Mouse (Mus musculus): Measurements from ENCODE around the gene Gm32802. TPM values are rescaled to one million over a fixed set of nuclear protein-coding genes. Genes with fewer than 3 reads are reported as not detected.
"Not testable (repeated sequence)": the region's sequence is repeated elsewhere in the genome, so short reads cannot be mapped to it uniquely, and the experiment has no call there.

The Gm32802 gene
- not detected in 2 replicates for polyA plus RNA-seq (2015; fragmentation: Nextera tagmentation; extraction: Ambion mirVana)

- not testable (repeated sequence) for H3K9me3 ChIP-seq (replicated peaks)
Measured at GRCm38 (mm10) chr10:118258388-118258787, at the start of gene Gm32802. TSS of gene Gm32802 (plus strand) at chr10:118258688.

GRCm38 (mm10) chr10:118215719-118216393 lies 42.6 kb upstream of the Gm32802 start:
- WGBS: 67% methylated on average over 2 of the region's 4 CpGs
- not testable (repeated sequence) for H3K9ac ChIP-seq; H3K9me3 ChIP-seq (replicated peaks); H3K36me3 ChIP-seq; H3K4me3 ChIP-seq (replicated peaks); H3K27ac ChIP-seq (replicated peaks); H3K4me1 ChIP-seq; H3K27me3 ChIP-seq; H3K4me2 ChIP-seq (replicated peaks)
- peak; percentile 58; the same call in 1 of the 2 replicates for ATAC-seq (ENCODE audit: insufficient number of reproducible peaks, low FRiP score, low TSS enrichment, low read depth)

More at GRCm38 (mm10) chr10:118258388-118258787, at the start of gene Gm32802:
- not testable (repeated sequence) for H3K9ac ChIP-seq; H3K27me3 ChIP-seq; H3K27ac ChIP-seq (replicated peaks); H3K4me2 ChIP-seq (replicated peaks); H3K4me1 ChIP-seq; H3K4me3 ChIP-seq (replicated peaks); H3K36me3 ChIP-seq; ATAC-seq (ENCODE audit: insufficient number of reproducible peaks, low FRiP score, low TSS enrichment, low read depth)
- no CpG with 5 or more reads among the region's 13 CpGs for WGBS

DNA sequence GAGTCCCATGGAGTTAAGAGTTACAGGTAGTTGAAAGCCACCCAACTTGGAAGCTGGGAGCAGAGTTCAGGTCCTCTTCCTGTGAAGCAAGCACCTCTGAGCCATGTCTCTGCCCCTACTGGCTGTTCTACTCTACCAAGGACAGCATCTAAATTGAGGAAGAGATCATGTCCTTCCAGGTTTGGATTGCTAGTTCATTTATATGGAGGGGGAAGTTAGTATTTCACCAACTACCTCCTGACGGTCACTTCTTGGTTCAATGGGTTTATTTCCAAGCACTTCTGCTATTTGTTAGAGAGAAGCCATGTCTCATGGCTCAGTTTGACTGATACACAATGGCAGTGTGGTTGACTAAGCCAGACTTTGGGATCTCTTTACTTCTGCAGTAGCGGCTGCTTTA lies 30.9 kb upstream of the Gm32802 start:
- WGBS: 88% methylated on average over 1 of the region's 2 CpGs
- H3K4me3 ChIP-seq (replicated peaks); H3K9ac ChIP-seq; ATAC-seq (ENCODE audit: insufficient number of reproducible peaks, low FRiP score, low TSS enrichment, low read depth); H3K4me1 ChIP-seq; H3K27me3 ChIP-seq; H3K9me3 ChIP-seq (replicated peaks); H3K36me3 ChIP-seq; H3K27ac ChIP-seq (replicated peaks); H3K4me2 ChIP-seq (replicated peaks): not testable (repeated sequence)

DNA sequence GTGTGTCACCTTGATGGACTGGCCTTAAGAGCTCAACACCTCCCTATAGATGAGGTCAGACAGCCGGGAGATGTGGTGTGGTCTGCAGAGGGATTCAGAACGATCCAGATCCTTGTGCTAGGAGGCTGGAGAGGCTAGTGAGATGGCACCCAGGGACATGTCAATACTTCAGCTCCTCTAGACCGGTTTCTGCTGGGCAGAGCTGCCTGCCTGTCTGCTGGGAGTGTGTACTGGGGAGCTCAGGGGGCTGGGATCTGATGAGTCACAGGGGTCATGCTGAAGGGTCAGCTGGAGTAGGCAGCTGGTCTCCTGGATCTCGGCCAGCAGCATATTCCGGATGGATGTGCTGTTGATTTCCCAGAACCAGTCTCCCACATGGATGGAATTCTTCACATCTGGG lies 25.9 kb upstream of the Gm32802 start:
- not testable (repeated sequence) for H3K9me3 ChIP-seq (replicated peaks); H3K36me3 ChIP-seq; H3K27me3 ChIP-seq; H3K9ac ChIP-seq; H3K27ac ChIP-seq (replicated peaks); H3K4me2 ChIP-seq (replicated peaks); H3K4me3 ChIP-seq (replicated peaks); H3K4me1 ChIP-seq
- ATAC-seq (ENCODE audit: insufficient number of reproducible peaks, low FRiP score, low TSS enrichment, low read depth): peak; percentile 47; the same call in 1 of the 2 replicates
- WGBS: no CpG with 5 or more reads among the region's 5 CpGs

DNA sequence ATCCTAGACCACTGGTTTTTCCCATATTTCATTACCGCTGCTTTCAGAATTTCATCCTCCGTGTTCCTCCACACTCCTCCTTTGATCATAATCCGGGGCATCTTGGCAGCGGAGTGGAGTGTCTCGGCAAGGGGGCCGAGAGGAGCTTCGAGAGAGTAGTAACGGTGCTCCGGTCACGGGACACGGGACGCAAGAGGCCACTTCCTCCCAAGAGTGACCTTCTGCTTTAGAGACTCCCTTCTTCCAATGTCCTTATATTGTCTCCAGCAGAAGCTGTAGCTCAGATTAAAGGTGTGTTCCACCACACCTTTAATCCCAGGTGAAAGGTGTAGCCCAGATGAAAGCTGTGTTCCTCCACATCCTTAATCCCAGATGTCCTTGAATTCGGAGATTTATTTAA lies 17.8 kb upstream of the Gm32802 start, which contains the start of gene Gm32717:
Gene Gm32717 (minus strand): TSS at position 101 of the 400 bp plus-strand sequence.
- no CpG with 5 or more reads among the region's 13 CpGs for WGBS

DNA sequence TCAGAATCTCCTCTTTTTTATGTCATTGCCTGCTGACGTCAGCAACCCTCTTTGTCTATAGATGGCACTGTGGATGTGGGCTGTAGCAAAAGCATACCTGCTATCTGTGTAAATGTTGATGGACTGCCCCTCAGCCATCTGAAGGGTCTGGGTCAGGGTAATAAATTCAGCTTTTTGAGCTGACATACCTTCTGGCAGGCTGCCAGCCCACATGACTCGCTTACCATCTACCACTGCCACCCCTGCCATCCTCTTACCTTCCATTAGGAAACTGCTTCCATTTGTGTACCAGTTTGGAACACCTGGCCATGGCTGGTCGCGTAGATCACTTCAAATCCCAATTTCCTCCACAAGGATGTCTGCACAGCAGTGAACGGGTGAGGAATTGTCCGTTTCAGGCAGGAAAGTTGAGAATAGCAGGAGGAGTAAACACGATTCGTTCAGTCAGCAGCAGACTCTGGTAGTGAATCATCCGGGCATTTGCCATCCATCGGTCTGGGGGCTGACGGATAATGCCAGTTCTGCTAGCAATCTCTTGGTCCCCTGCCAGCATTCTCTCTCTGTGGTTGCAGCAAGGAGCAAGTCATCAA lies 9.4 kb upstream of the Gm32802 start:
- not testable (repeated sequence) for H3K27me3 ChIP-seq; H3K27ac ChIP-seq (replicated peaks); H3K4me3 ChIP-seq (replicated peaks); H3K4me1 ChIP-seq; H3K9me3 ChIP-seq (replicated peaks); H3K36me3 ChIP-seq; H3K4me2 ChIP-seq (replicated peaks); H3K9ac ChIP-seq; ATAC-seq (ENCODE audit: insufficient number of reproducible peaks, low FRiP score, low TSS enrichment, low read depth)
- WGBS: 73% methylated on average over 11 of the region's 11 CpGs

More for the DNA sequence above, 17.8 kb upstream of the Gm32802 start, which contains the start of gene Gm32717:
- H3K27me3 ChIP-seq; H3K4me1 ChIP-seq; ATAC-seq (ENCODE audit: insufficient number of reproducible peaks, low FRiP score, low TSS enrichment, low read depth); H3K9me3 ChIP-seq (replicated peaks); H3K4me2 ChIP-seq (replicated peaks); H3K4me3 ChIP-seq (replicated peaks); H3K27ac ChIP-seq (replicated peaks); H3K9ac ChIP-seq; H3K36me3 ChIP-seq: not testable (repeated sequence)

DNA sequence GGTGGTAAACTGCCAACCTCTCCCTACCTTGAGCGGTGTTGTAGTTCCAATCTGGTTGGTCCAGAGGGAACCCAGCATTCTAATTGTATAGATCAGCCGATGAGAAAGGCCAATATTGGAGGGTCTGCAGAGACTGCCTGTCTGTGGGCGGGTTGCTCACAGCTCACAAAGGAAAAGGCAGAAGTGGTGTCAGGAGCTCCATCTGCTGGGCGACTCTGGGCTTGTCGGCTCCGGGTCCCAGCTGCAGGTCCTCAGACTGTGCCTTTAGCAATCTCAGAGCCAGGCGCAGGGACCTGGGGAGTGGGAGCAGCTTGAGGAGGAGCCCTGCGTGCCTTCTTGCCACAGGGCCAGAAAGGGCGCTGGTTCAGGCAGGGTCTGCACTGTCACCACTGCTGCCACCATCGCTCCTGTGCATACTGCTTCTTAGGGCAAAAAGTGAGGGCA lies 7.6 kb upstream of the Gm32802 start:
- no peak overlapping the region for H3K4me3 ChIP-seq (replicated peaks)
- no peak for ATAC-seq (ENCODE audit: insufficient number of reproducible peaks, low FRiP score, low TSS enrichment, low read depth)
- WGBS: 36% methylated on average over 10 of the region's 10 CpGs
- H3K4me2 ChIP-seq (replicated peaks): no peak overlapping the region
- no peaks in the 10 kb centered on the region for H3K9me3 ChIP-seq (replicated peaks)
- no peaks in the 10 kb centered on the region for H3K27me3 ChIP-seq
- 0 out of 2 replicates have a peak, but pooled peaks cover 3% of the 10 kb centered on the region for H3K4me1 ChIP-seq
- H3K36me3 ChIP-seq: no peaks in the 10 kb centered on the region
- H3K9ac ChIP-seq: no peak overlapping the region
- H3K27ac ChIP-seq (replicated peaks): no peak overlapping the region

DNA sequence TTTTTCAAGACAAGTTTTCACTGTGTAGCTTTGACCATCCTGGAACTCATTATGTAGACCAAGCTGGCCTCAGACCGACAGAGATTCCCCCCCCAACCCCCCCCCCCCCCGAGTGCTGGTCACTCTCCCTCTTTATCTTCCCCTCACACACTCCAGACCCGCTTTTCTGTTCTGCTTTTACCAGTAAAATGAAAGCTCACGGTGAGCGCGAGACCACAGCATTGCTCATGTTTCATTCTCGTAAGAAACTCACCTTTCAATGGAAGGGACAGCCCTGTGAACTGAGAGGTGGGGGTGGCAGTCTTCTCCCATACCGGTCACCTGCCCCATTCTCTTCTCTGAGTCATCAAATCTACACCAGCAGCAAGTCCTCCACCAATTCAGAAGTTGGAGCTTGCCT lies 10.3 kb downstream of the Gm32802 start:
- H3K27me3 ChIP-seq; H3K4me3 ChIP-seq (replicated peaks); H3K4me1 ChIP-seq; H3K27ac ChIP-seq (replicated peaks); H3K36me3 ChIP-seq; H3K9ac ChIP-seq; H3K9me3 ChIP-seq (replicated peaks); H3K4me2 ChIP-seq (replicated peaks); ATAC-seq (ENCODE audit: insufficient number of reproducible peaks, low FRiP score, low TSS enrichment, low read depth): not testable (repeated sequence)
- 50% methylated on average over 2 of the region's 8 CpGs for WGBS

- not testable (repeated sequence) for H3K4me3 ChIP-seq (replicated peaks); ATAC-seq (ENCODE audit: insufficient number of reproducible peaks, low FRiP score, low TSS enrichment, low read depth); H3K4me2 ChIP-seq (replicated peaks); H3K36me3 ChIP-seq; H3K9ac ChIP-seq; H3K4me1 ChIP-seq; H3K27ac ChIP-seq (replicated peaks); H3K9me3 ChIP-seq (replicated peaks); H3K27me3 ChIP-seq
- WGBS: no CpG with 5 or more reads among the region's 2 CpGs
Measured at GRCm38 (mm10) chr10:118271416-118271815, 12.9 kb downstream of the Gm32802 start.

GRCm38 (mm10) chr10:118278069-118278468 lies 19.6 kb downstream of the Gm32802 start:
- not testable (repeated sequence) for H3K27me3 ChIP-seq; ATAC-seq (ENCODE audit: insufficient number of reproducible peaks, low FRiP score, low TSS enrichment, low read depth); H3K9ac ChIP-seq; H3K9me3 ChIP-seq (replicated peaks); H3K27ac ChIP-seq (replicated peaks); H3K4me2 ChIP-seq (replicated peaks); H3K36me3 ChIP-seq; H3K4me3 ChIP-seq (replicated peaks); H3K4me1 ChIP-seq
- WGBS: no CpG with 5 or more reads among the region's 4 CpGs

DNA sequence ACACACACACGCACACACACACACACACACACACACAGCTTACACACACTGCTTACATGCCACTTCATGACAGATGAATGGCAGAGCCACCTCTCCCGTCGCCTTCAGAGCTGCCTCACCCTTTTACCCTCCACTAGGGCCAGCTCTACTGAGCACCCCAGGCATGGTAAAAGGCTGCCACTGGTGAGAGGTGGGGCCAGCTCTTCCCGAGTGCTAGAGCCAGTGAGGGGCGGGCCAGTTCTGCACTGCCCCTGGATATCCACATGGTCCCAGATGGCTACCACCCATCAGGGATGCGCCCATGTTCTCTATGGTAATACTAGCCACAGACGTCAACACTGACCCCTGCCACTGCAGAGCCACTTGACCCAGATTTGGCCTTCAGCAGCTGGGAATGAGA lies 24.1 kb downstream of the Gm32802 start:
- not testable (repeated sequence) for H3K9me3 ChIP-seq (replicated peaks); H3K36me3 ChIP-seq; H3K27ac ChIP-seq (replicated peaks); H3K4me2 ChIP-seq (replicated peaks); H3K9ac ChIP-seq; H3K27me3 ChIP-seq; H3K4me3 ChIP-seq (replicated peaks); H3K4me1 ChIP-seq
- WGBS: 63% methylated on average over 7 of the region's 7 CpGs
- ATAC-seq (ENCODE audit: insufficient number of reproducible peaks, low FRiP score, low TSS enrichment, low read depth): peak; percentile 47

DNA sequence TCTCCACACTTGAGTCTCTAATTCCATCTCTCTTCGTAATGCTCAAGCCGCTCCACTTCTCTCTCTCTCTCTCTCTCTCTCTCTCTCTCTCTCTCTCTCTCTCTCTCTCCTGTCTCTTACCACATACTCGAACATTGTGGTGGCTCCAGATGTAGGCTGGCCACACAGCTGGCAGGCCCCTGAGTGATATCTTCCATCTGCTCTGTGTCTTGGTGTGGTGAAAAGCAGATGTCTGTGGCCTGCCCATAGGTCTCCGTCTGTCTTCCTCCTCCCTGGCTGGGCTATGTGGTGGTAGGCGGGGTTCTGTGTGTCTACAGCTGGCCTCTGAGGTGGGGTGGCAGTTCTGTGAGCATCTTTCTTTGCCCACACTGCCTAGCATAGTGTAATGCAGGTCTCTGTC lies 24.5 kb downstream of the Gm32802 start:
- not testable (repeated sequence) for H3K9me3 ChIP-seq (replicated peaks); ATAC-seq (ENCODE audit: insufficient number of reproducible peaks, low FRiP score, low TSS enrichment, low read depth); H3K4me2 ChIP-seq (replicated peaks); H3K4me1 ChIP-seq; H3K9ac ChIP-seq; H3K27me3 ChIP-seq; H3K27ac ChIP-seq (replicated peaks); H3K36me3 ChIP-seq; H3K4me3 ChIP-seq (replicated peaks)
- WGBS: 46% methylated on average over 3 of the region's 5 CpGs
